Mouse (Mus musculus) lung, postnatal 4 days (tissue): Measurements from ENCODE around the gene Stbd1.

ENCODE experiments used
- DNase-seq, 2 experiments: peaks; one replicate each; pipeline ENCODE4 v3.0.0; 2021

The Stbd1 gene

GRCm38 (mm10) chr5:92640861-92641260 is 38.0 kb downstream of the Stbd1 start:
- no peak for DNase-seq
